Mouse (Mus musculus) spleen, postnatal 36 days (tissue): ENCODE results near the gene Tob2.

ENCODE experiments used
- DNase-seq, 2 experiments: peaks; one replicate each; pipeline ENCODE4 v3.0.0; 2022; ENCODE audit warnings: low spot score in 2 of 2, mixed read lengths in 1 of 2

The Tob2 gene

DNA sequence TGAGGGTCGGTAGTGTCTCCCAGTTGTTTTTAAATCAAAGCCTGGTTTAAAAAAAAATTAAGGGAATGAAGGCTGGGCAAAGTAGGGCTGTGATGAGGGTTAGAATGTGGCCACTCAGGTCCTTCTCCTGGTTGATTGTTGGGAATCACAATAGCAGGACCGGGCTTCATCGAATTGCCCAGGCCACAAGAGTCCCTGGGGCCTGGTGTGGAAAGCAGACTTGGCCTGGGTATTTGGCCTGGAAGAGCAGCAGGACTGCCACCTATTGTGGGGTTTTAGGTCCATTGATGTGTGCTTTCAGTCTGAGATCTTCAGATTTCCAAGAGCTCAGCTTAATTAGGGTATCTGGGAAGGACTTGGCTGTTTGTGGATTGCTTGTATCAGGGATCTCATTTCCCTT, 46.3 kb downstream of the Tob2 start:
- DNase-seq = no peak

DNA sequence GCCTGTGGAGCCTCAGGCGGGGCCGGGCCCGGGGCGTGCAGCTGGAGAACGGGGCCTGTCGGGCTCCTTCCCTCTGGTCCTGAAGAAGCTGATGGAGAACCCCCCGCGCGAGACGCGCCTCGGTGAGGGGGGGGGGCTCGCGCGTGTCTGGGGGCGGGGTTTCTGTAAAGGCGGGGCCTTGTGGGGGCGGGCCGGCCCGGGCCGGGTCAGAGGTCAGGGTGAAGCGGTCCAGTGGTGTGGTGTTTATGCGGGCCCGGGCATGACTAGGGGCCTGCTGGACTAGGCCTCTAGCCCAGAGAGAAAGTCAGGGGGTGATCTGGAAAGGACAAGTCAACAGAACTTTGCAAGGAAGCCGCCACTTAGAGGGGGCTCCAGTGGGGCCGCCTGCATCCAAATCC, 47.0 kb downstream of the Tob2 start:
- no peak for DNase-seq

GRCm38 (mm10) chr15:81810671-81811598, 47.7 kb downstream of the Tob2 start:
- DNase-seq = peak; percentile 98

- peak; percentile 45 to 58 for DNase-seq
Measured at GRCm38 (mm10) chr15:81810150-81810549, 48.4 kb downstream of the Tob2 start.

DNA sequence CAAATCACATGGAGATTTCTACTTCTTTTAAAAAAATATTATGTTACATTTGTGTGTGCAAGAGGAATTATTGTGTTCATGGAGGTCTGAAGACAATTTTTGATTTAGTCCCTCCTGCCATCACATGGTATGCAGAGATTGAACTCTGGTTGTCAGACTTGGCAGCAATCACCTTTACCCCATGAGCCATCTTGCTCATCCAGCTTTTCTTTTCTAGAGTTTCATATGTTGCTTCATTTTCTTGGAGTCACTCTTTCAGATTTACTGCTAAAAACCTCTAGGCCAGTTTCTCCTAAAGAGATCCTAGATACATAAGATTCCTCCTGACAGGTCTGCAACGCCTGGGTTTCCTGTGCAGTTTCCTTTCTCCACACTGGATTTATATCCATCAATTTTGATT, 49.0 kb downstream of the Tob2 start:
- no peak for DNase-seq

GRCm38 (mm10) chr15:81808799-81809198, 49.8 kb downstream of the Tob2 start:
- no peak for DNase-seq

- DNase-seq = no peak
Measured at GRCm38 (mm10) chr15:81806621-81807404, 51.8 kb downstream of the Tob2 start.

DNA sequence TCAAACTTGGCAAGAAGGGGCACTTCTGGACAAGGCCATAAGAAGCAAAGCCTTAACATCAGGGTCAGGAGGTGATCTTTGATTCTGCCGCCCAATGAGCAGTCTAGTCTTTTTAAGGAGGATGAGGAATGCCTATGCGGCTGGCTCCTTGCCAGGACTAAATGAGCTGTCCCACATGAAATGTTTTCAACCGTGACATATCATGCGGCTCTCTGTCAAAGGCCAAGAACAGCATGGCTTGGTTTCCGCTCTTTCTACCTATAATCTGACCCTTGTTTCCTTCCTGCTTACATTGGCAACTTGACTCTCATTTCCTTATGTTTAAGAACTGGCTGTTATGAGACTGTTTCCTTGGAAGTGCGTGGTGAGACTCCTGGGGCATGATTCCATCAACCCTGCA, 53.0 kb downstream of the Tob2 start:
- DNase-seq = no peak

DNA sequence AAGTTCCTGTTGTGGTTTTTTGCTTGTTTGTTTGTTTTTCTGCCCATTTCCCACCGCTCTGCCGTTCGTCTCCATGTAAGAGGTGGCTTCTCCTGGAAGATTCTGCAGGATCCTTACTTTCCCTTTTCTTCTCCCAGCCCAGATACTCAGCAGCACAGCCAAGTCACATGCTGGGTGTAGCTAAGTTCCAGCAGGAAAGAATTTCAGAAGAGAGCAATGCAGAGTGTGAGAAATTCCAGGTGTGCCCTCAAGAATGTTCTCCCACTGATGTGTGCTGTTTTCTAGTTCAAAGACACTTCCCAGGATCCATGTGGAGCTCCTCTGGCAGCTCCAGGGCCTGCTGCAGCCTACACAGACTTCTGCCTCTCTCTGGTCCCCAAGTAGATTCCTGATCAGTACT, 53.7 kb downstream of the Tob2 start:
- no peak for DNase-seq

DNA sequence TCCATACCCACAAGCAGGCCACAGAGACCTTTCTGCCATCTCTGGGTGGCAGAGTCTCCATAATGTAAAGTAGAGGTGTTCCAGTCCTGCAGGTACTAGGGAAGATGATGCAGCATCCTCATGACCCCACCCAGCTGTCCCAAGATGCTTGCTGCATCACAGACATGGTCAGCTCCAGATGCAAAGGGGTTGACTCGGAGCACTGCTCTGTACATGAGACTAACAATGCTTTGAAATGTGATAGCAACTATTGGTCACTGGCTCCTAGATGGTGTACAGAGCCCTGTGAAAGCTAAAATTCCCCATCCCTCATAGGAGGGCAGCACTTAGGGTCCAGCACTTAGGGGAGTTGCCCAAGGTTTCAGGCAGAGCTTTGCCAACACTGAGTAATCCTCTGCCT, 54.4 kb downstream of the Tob2 start:
- DNase-seq = no peak

GRCm38 (mm10) chr15:81803425-81803951, 55.1 kb downstream of the Tob2 start:
- no peak for DNase-seq

DNA sequence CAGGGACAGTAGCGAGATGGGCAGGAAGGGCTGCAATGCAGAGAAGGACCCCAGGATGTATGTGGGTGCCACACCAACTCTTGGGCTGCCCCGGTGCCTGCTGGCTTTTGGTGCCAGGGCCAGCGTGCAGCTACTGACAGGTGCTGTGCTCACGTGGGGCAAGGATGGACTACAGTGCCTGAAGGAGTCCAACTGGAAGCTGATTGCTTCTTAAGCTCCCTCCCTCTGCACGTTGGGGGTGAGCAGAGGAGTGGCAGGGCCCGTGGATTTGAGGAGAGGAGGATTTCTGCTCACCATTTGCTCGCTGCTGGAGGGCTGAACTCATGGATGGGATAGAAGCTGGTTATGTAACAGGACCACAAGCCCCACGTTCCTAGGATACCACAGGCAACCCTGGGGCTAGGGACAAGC, 55.6 kb downstream of the Tob2 start:
- no peak for DNase-seq

GRCm38 (mm10) chr15:81802001-81802890, 56.4 kb downstream of the Tob2 start, which contains the start of gene Tef:
Gene Tef (plus strand): TSS chr15:81802421.
- peak; percentile 90 to 93 for DNase-seq

- no peak for DNase-seq
Measured at GRCm38 (mm10) chr15:81800391-81800790, 58.2 kb downstream of the Tob2 start.

DNA sequence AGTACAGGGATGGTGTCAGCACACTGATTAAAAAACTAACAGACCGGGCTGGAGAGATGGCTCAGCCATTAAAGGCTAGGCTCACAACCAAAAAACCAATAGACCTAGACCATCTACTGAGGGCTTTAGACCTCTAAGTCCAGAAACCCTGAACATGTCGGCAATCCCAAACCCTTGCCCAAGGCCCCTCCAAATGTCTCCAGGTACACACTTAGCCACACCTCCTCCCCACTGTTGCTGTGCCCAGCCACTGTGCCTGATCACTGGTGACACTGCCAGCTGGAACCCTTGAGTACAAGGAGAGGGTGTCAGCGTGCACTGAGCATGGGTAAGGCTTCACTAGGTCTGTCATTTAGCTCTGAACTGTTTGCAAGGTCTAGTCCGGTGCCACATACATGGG, 60.2 kb downstream of the Tob2 start:
- DNase-seq = no peak
